Mouse (Mus musculus): Measurements from ENCODE around the gene Pkn2.

Pkn2 gene

GRCm38 (mm10) chr3:142881872-142882623 is at the start of gene Pkn2:
Gene Pkn2, minus strand, starts transcription at chr3:142882004.
- DNase-seq, result peak; percentile 97 to 98

GRCm38 (mm10) chr3:142929906-142930305 is 48.1 kb upstream of the Pkn2 start:
- DNase-seq, result no peak

GRCm38 (mm10) chr3:142927311-142927710 is 45.5 kb upstream of the Pkn2 start:
- no peak for DNase-seq

GRCm38 (mm10) chr3:142924831-142925348 is 43.1 kb upstream of the Pkn2 start:
- DNase-seq, result no peak

- DNase-seq, result no peak
Measured at GRCm38 (mm10) chr3:142919070-142919469, 37.3 kb upstream of the Pkn2 start.

GRCm38 (mm10) chr3:142917760-142918439 is 36.1 kb upstream of the Pkn2 start:
- DNase-seq, result no peak

GRCm38 (mm10) chr3:142917171-142917570 is 35.4 kb upstream of the Pkn2 start:
- no peak for DNase-seq

GRCm38 (mm10) chr3:142913295-142913694 is 31.5 kb upstream of the Pkn2 start:
- no peak for DNase-seq

- DNase-seq, result no peak
Measured at GRCm38 (mm10) chr3:142899683-142900082, 17.9 kb upstream of the Pkn2 start.

- peak; percentile 7 to 26 for DNase-seq
Measured at GRCm38 (mm10) chr3:142898949-142899396, 17.2 kb upstream of the Pkn2 start.

GRCm38 (mm10) chr3:142890442-142890841 is 8.6 kb upstream of the Pkn2 start:
- DNase-seq, result no peak

GRCm38 (mm10) chr3:142886963-142887362 is 5.2 kb upstream of the Pkn2 start:
- DNase-seq, result no peak

GRCm38 (mm10) chr3:142884594-142884993 is 2.8 kb upstream of the Pkn2 start:
- DNase-seq, result no peak

- DNase-seq, result no peak
Measured at GRCm38 (mm10) chr3:142881589-142881871, 274 bp downstream of the Pkn2 start.

- peak; percentile 56 to 66 for DNase-seq
Measured at GRCm38 (mm10) chr3:142880790-142881588, 815 bp downstream of the Pkn2 start.

- no peak for DNase-seq
Measured at GRCm38 (mm10) chr3:142863236-142863635, 18.6 kb downstream of the Pkn2 start.

GRCm38 (mm10) chr3:142856832-142857231 is 25.0 kb downstream of the Pkn2 start:
- no peak for DNase-seq

- DNase-seq, result no peak
Measured at GRCm38 (mm10) chr3:142855961-142856472, 25.8 kb downstream of the Pkn2 start.

GRCm38 (mm10) chr3:142852911-142853310 is 28.9 kb downstream of the Pkn2 start:
- DNase-seq, result no peak

- DNase-seq, result no peak
Measured at GRCm38 (mm10) chr3:142851631-142852030, 30.2 kb downstream of the Pkn2 start.

GRCm38 (mm10) chr3:142839961-142840360 is 41.8 kb downstream of the Pkn2 start:
- no peak for DNase-seq

- no peak for DNase-seq
Measured at GRCm38 (mm10) chr3:142834761-142835160, 47.0 kb downstream of the Pkn2 start.

- no peak for DNase-seq
Measured at GRCm38 (mm10) chr3:142834024-142834423, 47.8 kb downstream of the Pkn2 start.
